Mouse (Mus musculus): ENCODE results near the gene Slc5a4a.

The Slc5a4a gene

GRCm38 (mm10) chr10:76147278-76147677 is at the start of gene Slc5a4a:
Gene Slc5a4a (plus strand): TSS chr10:76147451.
- no peak for DNase-seq (ENCODE audit: low spot score)

DNA sequence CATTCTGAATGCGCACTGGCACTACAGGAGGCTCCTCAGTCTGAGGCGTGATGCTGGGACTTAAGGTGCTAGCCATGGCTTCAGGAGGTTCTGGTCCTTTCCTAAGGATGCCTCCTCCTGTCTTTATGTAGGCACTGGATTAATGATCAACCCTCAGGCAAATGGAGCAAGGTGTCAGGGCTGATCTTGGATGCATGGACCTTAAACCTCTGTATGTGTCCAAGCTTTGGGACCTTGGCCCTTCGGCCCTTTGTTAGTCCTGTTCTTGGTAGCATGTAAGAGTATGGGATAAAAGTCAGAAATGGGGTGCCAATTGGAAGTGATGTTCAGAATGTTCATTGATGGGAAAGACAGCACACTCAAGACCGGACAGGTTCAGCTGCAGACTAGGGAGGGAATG is 36.4 kb upstream of the Slc5a4a start, which contains the start of gene Slc5a4b:
Gene Slc5a4b, minus strand, starts transcription at position 101 of the 400 bp plus-strand sequence.
- DNase-seq (ENCODE audit: low spot score) = no peak

DNA sequence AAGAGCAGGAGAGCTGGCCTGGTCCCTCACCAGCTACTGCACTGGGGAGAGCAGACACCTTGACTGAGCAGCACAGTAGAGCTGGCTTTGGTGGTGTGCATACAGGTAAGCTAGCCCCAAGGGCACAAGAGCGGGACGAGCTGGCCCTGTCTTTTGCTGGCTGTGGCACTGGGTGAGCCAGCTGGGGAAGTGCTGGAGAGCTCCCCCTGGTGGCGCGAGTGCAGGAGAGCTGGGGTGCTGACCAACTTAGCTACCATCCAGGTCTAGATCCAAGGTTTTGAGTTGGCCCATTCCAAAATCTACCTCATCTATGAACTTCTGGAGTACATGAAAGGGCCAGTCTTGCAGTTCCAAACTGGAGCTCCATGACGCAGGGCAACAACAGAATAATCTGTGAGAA is 29.3 kb upstream of the Slc5a4a start:
- peak; percentile 52 for DNase-seq (ENCODE audit: low spot score)

DNA sequence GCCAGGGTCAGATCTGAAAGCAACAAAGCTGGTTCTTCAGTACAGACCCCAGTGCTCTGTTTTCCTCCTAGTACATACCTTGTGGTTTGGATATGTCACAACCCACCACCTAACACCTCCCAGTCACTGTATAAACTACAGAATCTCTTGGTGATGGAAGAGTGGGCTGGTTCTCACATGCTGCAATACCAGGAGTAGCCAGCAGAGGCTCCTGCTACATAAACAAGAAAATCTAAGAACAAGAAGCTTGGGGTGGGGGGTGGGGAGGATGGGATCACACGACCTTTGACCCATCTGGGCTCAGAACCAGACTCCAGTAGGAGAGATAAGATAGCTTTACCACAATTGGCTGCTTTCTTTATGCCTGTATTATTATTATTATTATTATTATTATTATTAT is 28.5 kb upstream of the Slc5a4a start:
- DNase-seq (ENCODE audit: low spot score) = peak; percentile 24

DNA sequence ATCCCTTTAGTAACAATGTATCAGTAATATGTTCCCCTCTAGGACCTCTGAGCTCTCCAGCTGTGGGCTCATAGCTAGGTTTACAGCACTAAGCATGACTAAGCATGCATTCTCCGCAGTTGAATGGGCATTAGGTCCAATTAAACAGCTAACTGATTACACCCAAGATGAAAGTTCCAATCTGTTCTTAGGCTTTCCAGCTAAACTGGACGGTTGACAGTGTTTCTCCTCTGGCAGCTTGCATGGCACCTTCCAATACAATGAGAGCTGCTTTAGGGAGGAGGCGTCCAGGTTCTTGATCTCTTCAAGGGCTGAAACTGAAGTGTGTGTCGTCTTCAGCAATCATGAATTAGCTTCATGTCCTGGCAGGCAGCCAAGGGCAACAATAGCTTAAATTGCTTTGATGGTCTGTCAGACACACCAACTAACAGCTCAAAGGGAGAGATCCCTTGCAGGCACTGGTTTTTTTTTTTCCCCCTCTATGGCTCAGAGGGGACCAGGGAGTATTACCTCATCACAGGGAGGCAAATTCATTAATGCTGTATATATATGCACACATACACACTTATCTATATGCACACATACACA is 27.0 kb upstream of the Slc5a4a start:
- DNase-seq (ENCODE audit: low spot score) = no peak

GRCm38 (mm10) chr10:76121495-76121894 is 25.8 kb upstream of the Slc5a4a start:
- no peak for DNase-seq (ENCODE audit: low spot score)

DNA sequence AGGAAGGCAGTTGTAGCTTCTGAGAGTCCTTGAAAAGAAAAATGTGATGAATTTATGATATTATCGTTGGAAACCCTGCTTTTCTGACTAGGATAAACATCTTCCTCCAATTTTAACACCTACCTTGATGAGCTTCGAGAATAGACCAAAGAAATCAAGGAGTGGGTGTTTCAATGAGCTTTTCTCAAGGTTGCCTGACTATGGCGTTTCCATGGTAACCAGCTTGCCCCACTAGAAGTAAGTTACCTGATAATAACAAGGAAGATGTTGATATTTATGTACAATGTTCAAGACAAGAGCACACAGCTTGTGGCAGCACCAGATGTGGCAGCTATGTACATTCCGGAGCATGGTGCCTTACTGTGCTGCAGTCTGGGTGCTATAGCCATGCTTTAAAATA is 14.7 kb upstream of the Slc5a4a start:
- no peak for DNase-seq (ENCODE audit: low spot score)

DNA sequence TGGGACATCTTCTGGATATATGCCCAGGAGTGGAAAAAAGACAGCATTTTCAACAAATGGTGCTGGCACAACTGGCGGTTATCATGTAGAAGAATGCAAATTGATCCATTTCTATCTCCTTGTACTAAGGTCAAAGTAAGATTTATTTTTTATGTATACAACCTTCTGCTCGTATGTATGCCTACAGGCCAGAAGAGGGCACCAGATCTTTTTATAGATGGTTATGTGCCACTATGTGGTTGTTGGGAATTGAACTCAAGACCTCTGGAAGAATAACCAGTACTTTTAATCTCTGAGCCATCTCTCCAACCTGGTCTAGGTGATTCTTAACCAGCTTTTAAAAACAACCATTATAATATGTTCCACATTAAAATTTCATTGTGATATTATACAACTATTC is 10.9 kb upstream of the Slc5a4a start:
- no peak for DNase-seq (ENCODE audit: low spot score)

- DNase-seq (ENCODE audit: low spot score) = no peak
These were observed 405 bp upstream of the Slc5a4a start for GRCm38 (mm10) chr10:76146846-76147245.

- DNase-seq (ENCODE audit: low spot score) = no peak
These were observed 8.7 kb downstream of the Slc5a4a start for GRCm38 (mm10) chr10:76155911-76156310.

GRCm38 (mm10) chr10:76157528-76157927 is 10.3 kb downstream of the Slc5a4a start:
- DNase-seq (ENCODE audit: low spot score) = no peak

- no peak for DNase-seq (ENCODE audit: low spot score)
These were observed 10.8 kb downstream of the Slc5a4a start for GRCm38 (mm10) chr10:76158009-76158408.

- DNase-seq (ENCODE audit: low spot score) = no peak
These were observed 27.6 kb downstream of the Slc5a4a start for GRCm38 (mm10) chr10:76174899-76175298.

- DNase-seq (ENCODE audit: low spot score) = no peak
These were observed 38.0 kb downstream of the Slc5a4a start for GRCm38 (mm10) chr10:76185216-76185615.

- no peak for DNase-seq (ENCODE audit: low spot score)
These were observed 40.8 kb downstream of the Slc5a4a start for GRCm38 (mm10) chr10:76188010-76188409.

DNA sequence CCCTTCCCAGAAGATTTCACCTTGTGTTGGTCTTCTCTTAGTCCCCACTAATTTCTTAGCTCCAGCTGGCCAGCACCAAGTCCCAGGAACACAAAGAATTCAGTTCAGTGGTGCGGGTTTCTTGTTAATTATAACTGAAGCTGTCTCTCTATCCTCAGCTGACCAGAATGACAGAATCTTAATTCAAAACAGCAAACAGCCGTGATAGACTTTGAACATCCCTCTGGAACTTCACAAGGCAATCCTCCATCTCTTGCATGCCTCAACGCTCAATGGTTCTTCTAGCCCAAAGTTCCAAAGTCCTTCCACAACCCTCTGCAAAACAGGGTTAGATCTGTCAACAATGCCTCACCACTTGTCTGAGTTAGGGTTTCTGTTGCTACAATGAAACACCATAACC is 54.2 kb downstream of the Slc5a4a start:
- DNase-seq (ENCODE audit: low spot score) = no peak

GRCm38 (mm10) chr10:76201978-76202377 is 54.7 kb downstream of the Slc5a4a start:
- peak; percentile 65 for DNase-seq (ENCODE audit: low spot score)

DNA sequence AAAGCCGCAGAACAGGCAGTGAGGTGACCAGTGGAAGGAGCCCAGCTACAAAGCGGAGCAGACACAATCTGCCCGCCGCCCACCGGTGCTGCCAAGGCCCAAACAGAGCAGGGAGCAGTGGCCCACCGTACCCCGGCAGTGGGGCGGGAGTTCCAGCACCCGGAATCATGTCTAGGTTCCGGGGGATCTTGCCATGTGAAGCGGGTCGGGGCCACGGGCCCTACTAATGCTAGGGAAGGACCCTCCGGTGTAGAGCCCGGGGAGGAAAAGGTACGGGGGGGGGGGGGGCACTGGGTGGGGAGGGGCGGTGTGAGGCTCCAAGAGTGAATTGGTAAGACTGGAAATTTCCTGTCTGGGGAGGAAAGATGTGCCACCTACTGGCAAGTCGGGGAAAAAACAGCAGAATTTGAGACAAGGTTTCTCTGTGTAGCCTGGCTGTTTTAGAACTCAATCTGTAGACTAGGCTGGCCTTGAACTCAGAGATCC is 56.6 kb downstream of the Slc5a4a start:
- peak; percentile 21 for DNase-seq (ENCODE audit: low spot score)

DNA sequence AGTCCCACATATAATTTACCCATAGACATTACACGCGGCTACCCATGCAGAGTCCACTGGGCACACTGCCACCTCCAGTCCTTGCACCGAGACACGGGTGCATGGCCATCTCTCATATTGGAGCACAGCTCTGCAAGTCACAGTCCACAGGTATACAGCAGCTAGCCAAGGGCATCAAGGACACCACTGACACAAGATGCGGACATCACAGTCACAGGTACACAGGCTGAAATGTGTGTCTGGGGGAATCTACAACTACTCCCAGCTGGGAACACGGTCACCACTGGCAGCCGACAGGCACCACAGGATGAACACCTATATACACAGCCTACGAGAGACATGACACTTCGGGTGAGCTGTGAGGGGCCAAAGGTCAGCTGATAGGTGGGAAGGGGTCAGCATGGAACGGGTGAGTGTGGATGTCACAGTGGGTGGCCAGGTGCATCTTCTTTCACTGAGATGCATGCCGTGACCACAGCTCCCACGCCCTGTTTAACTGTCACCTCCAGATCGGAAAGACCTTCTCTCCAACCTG is 60.1 kb downstream of the Slc5a4a start:
- DNase-seq (ENCODE audit: low spot score) = no peak

- no peak for DNase-seq (ENCODE audit: low spot score)
These were observed 62.0 kb downstream of the Slc5a4a start for GRCm38 (mm10) chr10:76209241-76209640.

- no peak for DNase-seq (ENCODE audit: low spot score)
These were observed 63.6 kb downstream of the Slc5a4a start for GRCm38 (mm10) chr10:76210806-76211205.

DNA sequence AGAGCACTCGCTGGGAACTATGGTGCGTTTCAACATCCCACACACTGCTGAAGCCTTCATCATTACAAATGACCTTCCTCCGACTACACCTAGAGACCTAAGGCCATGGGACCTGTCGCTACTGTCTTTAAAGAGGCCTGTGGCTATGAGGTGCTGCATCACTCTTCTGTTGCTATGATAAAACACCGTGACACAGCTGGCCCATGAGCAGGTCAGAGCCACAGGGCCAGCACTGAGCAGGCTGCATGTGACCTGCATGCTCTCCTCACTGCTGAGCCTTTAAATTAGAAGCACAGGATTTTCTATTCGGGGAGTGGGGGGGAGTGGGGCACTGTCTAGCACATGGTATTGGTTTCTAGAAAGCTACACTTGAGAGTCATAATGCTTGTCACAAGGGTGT is 64.9 kb downstream of the Slc5a4a start:
- DNase-seq (ENCODE audit: low spot score) = no peak

DNA sequence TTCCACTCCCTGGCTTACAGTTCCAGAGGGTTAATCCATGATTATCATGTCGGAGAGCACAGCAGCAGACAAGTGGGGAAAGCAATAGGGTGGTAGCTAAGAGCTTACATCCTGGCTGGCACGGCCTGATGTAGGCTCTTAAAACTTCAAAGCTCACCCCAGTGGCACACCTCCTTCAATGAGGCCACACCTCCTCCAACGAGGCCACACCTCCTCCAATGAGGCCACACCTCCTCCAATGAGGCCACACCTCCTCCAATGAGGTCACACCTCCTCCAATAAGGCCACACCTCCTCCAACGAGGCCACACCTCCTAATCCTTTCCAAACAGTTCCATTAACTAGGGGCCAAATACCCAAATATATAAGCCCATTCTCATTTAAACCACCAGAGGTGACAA is 66.9 kb downstream of the Slc5a4a start:
- DNase-seq (ENCODE audit: low spot score) = no peak

GRCm38 (mm10) chr10:76217056-76217455 is 69.8 kb downstream of the Slc5a4a start:
- no peak for DNase-seq (ENCODE audit: low spot score)
